Mouse (Mus musculus) ovary, adult 18-20 months (tissue): ENCODE data around the gene Myh9.
"Not testable (repeated sequence)": the region's sequence is repeated elsewhere in the genome, so short reads cannot be mapped to it uniquely, and the experiment has no call there.

Experiments used
- DNase-seq: peaks from one replicate; pipeline ENCODE4 v3.0.0; 2022; ENCODE audit warnings: low spot score, mixed read lengths

Myh9 gene

GRCm38 (mm10) chr15:77755132-77755531 lies 86.8 kb downstream of the Myh9 start:
- DNase-seq: no peak

- no peak for DNase-seq
Measured at GRCm38 (mm10) chr15:77752443-77752842, 89.5 kb downstream of the Myh9 start.

GRCm38 (mm10) chr15:77750461-77750860 lies 91.5 kb downstream of the Myh9 start:
- DNase-seq: no peak

GRCm38 (mm10) chr15:77749717-77750116 lies 92.3 kb downstream of the Myh9 start:
- no peak for DNase-seq

GRCm38 (mm10) chr15:77748414-77748813 lies 93.6 kb downstream of the Myh9 start:
- DNase-seq: no peak

- no peak for DNase-seq
Measured at GRCm38 (mm10) chr15:77746326-77746725, 95.6 kb downstream of the Myh9 start.

- no peak for DNase-seq
Measured at GRCm38 (mm10) chr15:77745081-77745480, 96.9 kb downstream of the Myh9 start.

- DNase-seq: no peak
Measured at GRCm38 (mm10) chr15:77744632-77745031, 97.3 kb downstream of the Myh9 start.

- DNase-seq: not testable (repeated sequence)
Measured at GRCm38 (mm10) chr15:77741556-77741955, 100.4 kb downstream of the Myh9 start.

GRCm38 (mm10) chr15:77740511-77741297 lies 101.3 kb downstream of the Myh9 start:
- DNase-seq: no peak

GRCm38 (mm10) chr15:77733903-77734302 lies 108.1 kb downstream of the Myh9 start:
- DNase-seq: not testable (repeated sequence)

- not testable (repeated sequence) for DNase-seq
Measured at GRCm38 (mm10) chr15:77733380-77733779, 108.6 kb downstream of the Myh9 start.

- DNase-seq: not testable (repeated sequence)
Measured at GRCm38 (mm10) chr15:77732851-77733250, 109.1 kb downstream of the Myh9 start.

GRCm38 (mm10) chr15:77731605-77732004 lies 110.4 kb downstream of the Myh9 start:
- no peak for DNase-seq

- DNase-seq: not testable (repeated sequence)
Measured at GRCm38 (mm10) chr15:77728739-77729138, 113.2 kb downstream of the Myh9 start, which contains the start of gene Apol9b. Gene Apol9b (plus strand): TSS chr15:77729039.

- not testable (repeated sequence) for DNase-seq
Measured at GRCm38 (mm10) chr15:77727745-77728144, 114.2 kb downstream of the Myh9 start.

GRCm38 (mm10) chr15:77727139-77727538 lies 114.8 kb downstream of the Myh9 start:
- not testable (repeated sequence) for DNase-seq

- not testable (repeated sequence) for DNase-seq
Measured at GRCm38 (mm10) chr15:77725393-77726020, 116.5 kb downstream of the Myh9 start.

- not testable (repeated sequence) for DNase-seq
Measured at GRCm38 (mm10) chr15:77724208-77724911, 117.6 kb downstream of the Myh9 start.

- DNase-seq: not testable (repeated sequence)
Measured at GRCm38 (mm10) chr15:77721509-77721908, 120.5 kb downstream of the Myh9 start.

GRCm38 (mm10) chr15:77718240-77718639 lies 123.7 kb downstream of the Myh9 start:
- DNase-seq: not testable (repeated sequence)
